Mouse (Mus musculus): Measurements from ENCODE around the gene Cntd1. TPM values are rescaled to one million over a fixed set of nuclear protein-coding genes. Genes with fewer than 3 reads are reported as not detected.

The Cntd1 gene
- total and polyA plus RNA-seq, 3 experiments: 0.96 to 2.5 (median 0.98) TPM

GRCm38 (mm10) chr11:101332537-101332936, 53.7 kb downstream of the Cntd1 start:
- Histone ChIP-seq H3K4me1 (ENCODE audit: control insufficient read depth in 1 of 2, insufficient read depth in 2 of 2) (peaks cover under 1 to 13% of the 10 kb centered on the region in 2 experiments; a peak in 2 of 4 replicates), H3K4me2 (ENCODE audit: insufficient read depth, low read depth, poor library complexity, severe bottlenecking) (no peak overlapping the region), H3K9me3 (replicated peaks; ENCODE audit: low read length) (no peaks in the 10 kb centered on the region), H3K9ac (ENCODE audit: insufficient read depth, low read depth) (no peak overlapping the region), H3K4me3 (replicated peaks in 1 of 3; ENCODE audit: low read depth in 2 of 3, low read length in 2 of 3, poor library complexity in 1 of 3) (no peak overlapping the region), H3K79me2 (replicated peaks; ENCODE audit: control insufficient read depth, extremely low read depth, insufficient read depth, poor library complexity, severe bottlenecking) (no peaks in the 10 kb centered on the region), H3K36me3 (replicated peaks in 1 of 2; ENCODE audit: control insufficient read depth in 1 of 2, insufficient read depth in 1 of 2, low read length in 1 of 2) (peaks cover 7 to 52% of the 10 kb centered on the region in 2 experiments), H3K27ac (ENCODE audit: insufficient read depth, low read depth) (no peak overlapping the region), H3K27me3 (replicated peaks) (no peaks in the 10 kb centered on the region)
- no peak for TF ChIP-seq UBTF (IDR thresholded peaks at IDR 0.05; ENCODE audit: low read depth, low read length)
- no peak for TF ChIP-seq HCFC1 (IDR thresholded peaks at IDR 0.05; ENCODE audit: low read depth, low read length)
- no peak for TF ChIP-seq MYC (IDR thresholded peaks at IDR 0.05; ENCODE audit: low read depth, low read length)
- TF ChIP-seq MAZ (IDR thresholded peaks at IDR 0.05; ENCODE audit: low read depth, low read length): no peak
- no peak for TF ChIP-seq NELFE (IDR thresholded peaks at IDR 0.05; ENCODE audit: low read depth, low read length)
- no peak for TF ChIP-seq NRF1 (IDR thresholded peaks at IDR 0.05; ENCODE audit: low read depth, low read length)
- no peak for TF ChIP-seq CTCF (conservative IDR thresholded peaks at IDR 0.05 in 1 of 2, IDR thresholded peaks at IDR 0.05 in 1 of 2; ENCODE audit: low read depth in 2 of 2, low read length in 2 of 2)
- TF ChIP-seq ZMIZ1 (IDR thresholded peaks at IDR 0.05; ENCODE audit: low read depth, low read length): no peak
- TF ChIP-seq E2F4 (IDR thresholded peaks at IDR 0.05; ENCODE audit: insufficient replicate concordance, low read depth, low read length): no peak
- no peak for TF ChIP-seq TBP (conservative IDR thresholded peaks at IDR 0.05; ENCODE audit: low read depth, low read length)
- no peak for TF ChIP-seq ELF1 (IDR thresholded peaks at IDR 0.05; ENCODE audit: low read depth, low read length)
- no peak for TF ChIP-seq MEF2A (IDR thresholded peaks at IDR 0.05; ENCODE audit: borderline replicate concordance, low read depth, low read length)
- no peak for TF ChIP-seq RAD21 (IDR thresholded peaks at IDR 0.05; ENCODE audit: low read depth, low read length)
- TF ChIP-seq EP300 (IDR thresholded peaks at IDR 0.05; ENCODE audit: low read length): no peak
- dilution Hi-C loops (cut with MboI; ENCODE audit: extremely low pct_ligation_motif_present, extremely low pct_unique_long_range_greater_than_20kb, low sequenced_read_pairs): no loop called here
- no peak for DNase-seq (ENCODE audit: extremely low read depth)
- in situ Hi-C loops (cut with MboI; ENCODE audit: low pct_ligation_motif_present, low pct_unique_long_range_greater_than_20kb, low sequenced_read_pairs): loop anchor here (10.0 kb wide), 1 partner anchor 62 kb away; no protein-coding TSS in a partner anchor

- dilution Hi-C loops (cut with MboI; ENCODE audit: extremely low pct_ligation_motif_present, extremely low pct_unique_long_range_greater_than_20kb, low sequenced_read_pairs) (no loop called here), in situ Hi-C loops (cut with MboI; ENCODE audit: low pct_ligation_motif_present, low pct_unique_long_range_greater_than_20kb, low sequenced_read_pairs) (loop anchor here (10.0 kb wide), 1 partner anchor 61 kb away; no protein-coding TSS in a partner anchor)
- H3K9me3 ChIP-seq (replicated peaks; ENCODE audit: low read length): no peaks in the 10 kb centered on the region
- H3K79me2 ChIP-seq (replicated peaks; ENCODE audit: control insufficient read depth, extremely low read depth, insufficient read depth, poor library complexity, severe bottlenecking): no peaks in the 10 kb centered on the region
- no peak overlapping the region for H3K9ac ChIP-seq (ENCODE audit: insufficient read depth, low read depth)
- DNase-seq (ENCODE audit: extremely low read depth): no peak
- no peak overlapping the region for H3K4me3 ChIP-seq (replicated peaks in 1 of 3; ENCODE audit: low read depth in 2 of 3, low read length in 2 of 3, poor library complexity in 1 of 3)
- H3K36me3 ChIP-seq (replicated peaks in 1 of 2; ENCODE audit: control insufficient read depth in 1 of 2, insufficient read depth in 1 of 2, low read length in 1 of 2): peaks cover 0 to 45% of the 10 kb centered on the region in 2 experiments
- no peaks in the 10 kb centered on the region for H3K27me3 ChIP-seq (replicated peaks)
- peaks cover 3 to 18% of the 10 kb centered on the region in 2 experiments; a peak in 2 of 4 replicates for H3K4me1 ChIP-seq (ENCODE audit: control insufficient read depth in 1 of 2, insufficient read depth in 2 of 2)
- no peak overlapping the region for H3K4me2 ChIP-seq (ENCODE audit: insufficient read depth, low read depth, poor library complexity, severe bottlenecking)
- TF ChIP-seq MAZ (IDR thresholded peaks at IDR 0.05; ENCODE audit: low read depth, low read length) (no peak), POLR2AphosphoS2 (IDR thresholded peaks at IDR 0.05; ENCODE audit: low read depth, low read length) (no peak), SIN3A (IDR thresholded peaks at IDR 0.05; ENCODE audit: low read length) (no peak), RAD21 (IDR thresholded peaks at IDR 0.05; ENCODE audit: low read depth, low read length) (no peak), MXI1 (IDR thresholded peaks at IDR 0.05; ENCODE audit: low read depth, low read length) (no peak), POLR2A (IDR thresholded peaks at IDR 0.05; ENCODE audit: low read depth, low read length) (no peak), NELFE (IDR thresholded peaks at IDR 0.05; ENCODE audit: low read depth, low read length) (no peak), ZMIZ1 (IDR thresholded peaks at IDR 0.05; ENCODE audit: low read depth, low read length) (no peak), PAX5 (IDR thresholded peaks at IDR 0.05; ENCODE audit: low read length) (no peak)
- H3K27ac ChIP-seq (ENCODE audit: insufficient read depth, low read depth): no peak overlapping the region
Measured at GRCm38 (mm10) chr11:101334023-101334422, 55.2 kb downstream of the Cntd1 start.
